Mouse (Mus musculus) left cerebral cortex, postnatal 36 days (tissue): ENCODE data around the gene Vps8. TPM values are rescaled to one million over a fixed set of nuclear protein-coding genes. Genes with fewer than 3 reads are reported as not detected.

Experiments
- DNase-seq, 2 experiments: peaks; one replicate each; pipeline ENCODE4 v3.0.0; 2021 to 2022; ENCODE audit warnings: low spot score in 2 of 2, mixed read lengths in 1 of 2
- intact Hi-C: fragments of 180-260 bp; cut with DNase I; formaldehyde crosslinking; loops from one replicate; pipeline ENCODE4 v1.15.1; 2025
- total RNA-seq, 2 experiments: library from RNA; stranded (reverse); gene quantifications; 2 replicates each; pipeline ENCODE4 v1.2.3; 2021

The Vps8 gene
- 10 to 100 TPM; 52.6 to 55.0 TPM for total RNA-seq

GRCm38 (mm10) chr16:21422645-21423545, at the start of gene Vps8:
Vps8 (plus strand) TSS chr16:21423118.
- DNase-seq: peak; percentile 91 to 93
- intact Hi-C loops: no loop called here

GRCm38 (mm10) chr16:21373316-21373960, 49.5 kb upstream of the Vps8 start:
- intact Hi-C loops: no loop called here
- peak; percentile 56 to 67 for DNase-seq

- intact Hi-C loops: no loop called here
- peak; percentile 50 to 63 for DNase-seq
Observed at GRCm38 (mm10) chr16:21374067-21374466, 48.9 kb upstream of the Vps8 start.

GRCm38 (mm10) chr16:21375147-21375546, 47.8 kb upstream of the Vps8 start:
- intact Hi-C loops: no loop called here

GRCm38 (mm10) chr16:21376316-21376715, 46.6 kb upstream of the Vps8 start:
- no peak for DNase-seq
- intact Hi-C loops: no loop called here

More at GRCm38 (mm10) chr16:21375147-21375546, 47.8 kb upstream of the Vps8 start:
- DNase-seq: no peak

- DNase-seq: no peak
- intact Hi-C loops: no loop called here
Observed at GRCm38 (mm10) chr16:21376949-21377604, 45.8 kb upstream of the Vps8 start.

- intact Hi-C loops: no loop called here
- no peak for DNase-seq
Observed at GRCm38 (mm10) chr16:21377605-21377968, 45.3 kb upstream of the Vps8 start.

- no peak for DNase-seq
- intact Hi-C loops: no loop called here
Observed at GRCm38 (mm10) chr16:21381469-21381868, 41.4 kb upstream of the Vps8 start.

GRCm38 (mm10) chr16:21382152-21382911, 40.6 kb upstream of the Vps8 start:
- intact Hi-C loops: no loop called here
- no peak for DNase-seq

- intact Hi-C loops: no loop called here
- DNase-seq: no peak
Observed at GRCm38 (mm10) chr16:21385926-21386881, 36.7 kb upstream of the Vps8 start.

- intact Hi-C loops: no loop called here
- no peak for DNase-seq
Observed at GRCm38 (mm10) chr16:21389316-21389715, 33.6 kb upstream of the Vps8 start.

- intact Hi-C loops: no loop called here
- DNase-seq: no peak
Observed at GRCm38 (mm10) chr16:21390744-21391143, 32.2 kb upstream of the Vps8 start.

- DNase-seq: no peak
- intact Hi-C loops: loop anchor here (1.0 to 2.0 kb wide), 2 partner anchors 59 to 188 kb away; partner anchors contain the start of gene Ephb3
Observed at GRCm38 (mm10) chr16:21392099-21392498, 30.8 kb upstream of the Vps8 start.

- DNase-seq: peak; percentile 79 to 81
- intact Hi-C loops: loop anchor here (1.0 to 2.0 kb wide), 2 partner anchors 60 to 188 kb away; partner anchors contain the start of gene Ephb3
Observed at GRCm38 (mm10) chr16:21392517-21393112, 30.3 kb upstream of the Vps8 start.

GRCm38 (mm10) chr16:21395546-21395945, 27.4 kb upstream of the Vps8 start:
- intact Hi-C loops: no loop called here
- DNase-seq: no peak

GRCm38 (mm10) chr16:21397681-21398080, 25.2 kb upstream of the Vps8 start:
- intact Hi-C loops: no loop called here
- no peak for DNase-seq

GRCm38 (mm10) chr16:21398345-21399051, 24.4 kb upstream of the Vps8 start:
- DNase-seq: no peak
- intact Hi-C loops: no loop called here
